Mouse (Mus musculus) midbrain, embryonic 12.5 days (tissue): ENCODE measurements at regions not wholly inside any gene's neighbourhood (a gene's known extent, or its start where the extent isn't known, plus 50 kb on each side); places are given as distances from the start of the nearest gene placed in this dataset.

Experiments
- ATAC-seq: fragments of 200-750 bp; cut with Nextera tagmentation; 2 replicates; pipeline ENCODE4 v1.8.0; 2017; ENCODE audit warnings: low read depth, moderate TSS enrichment, moderate library complexity; ENCODE audit not compliant: low FRiP score
- H3K27ac ChIP-seq: fragments of 300-500 bp; sonication (generic); replicated peaks from 2 replicates; pipeline ENCODE4 v1.5.1; 2016; ENCODE audit warnings: mild to moderate bottlenecking
- H3K27me3 ChIP-seq: fragments of 300-500 bp; sonication (generic); 2 replicates; pipeline ENCODE4 v1.6.1; 2016; ENCODE audit warnings: mild to moderate bottlenecking
- H3K36me3 ChIP-seq: fragments of 300-500 bp; sonication (generic); 2 replicates; pipeline ENCODE4 v1.6.1; 2016
- H3K4me1 ChIP-seq: fragments of 300-500 bp; sonication (generic); 2 replicates; pipeline ENCODE4 v1.6.1; 2016
- H3K4me2 ChIP-seq: fragments of 300-500 bp; sonication (generic); replicated peaks from 2 replicates; pipeline ENCODE4 v1.6.1; 2016; ENCODE audit warnings: mild to moderate bottlenecking, moderate library complexity
- H3K4me3 ChIP-seq: fragments of 300-500 bp; sonication (generic); 2 replicates; pipeline ENCODE4 v1.5.1; 2016; ENCODE audit warnings: mild to moderate bottlenecking
- H3K9ac ChIP-seq: fragments of 300-500 bp; sonication (generic); replicated peaks from 2 replicates; pipeline ENCODE4 v1.6.1; 2016; ENCODE audit warnings: mild to moderate bottlenecking, moderate library complexity
- H3K9me3 ChIP-seq: fragments of 300-500 bp; sonication (generic); 2 replicates; pipeline ENCODE4 v1.6.1; 2016; ENCODE audit warnings: mild to moderate bottlenecking
- WGBS: fragments of 180-500 bp; shearing (Covaris S2); methylation state at CpG from one replicate; pipeline ENCODE4 v1.1.7; 2016; 5-methylcytosine and 5-hydroxymethylcytosine counted together

GRCm38 (mm10) chr17:68176611-68177165 is 96.9 kb upstream of the L3mbtl4 start:
- Histone ChIP-seq H3K4me3 (no peak overlapping the region), H3K9me3 (no peaks in the 10 kb centered on the region), H3K36me3 (no peaks in the 10 kb centered on the region), H3K9ac (no peak overlapping the region), H3K4me1 (no peaks in the 10 kb centered on the region), H3K4me2 (no peak overlapping the region), H3K27me3 (no peaks in the 10 kb centered on the region), H3K27ac (no peak overlapping the region)
- 0 out of 2 replicates have a peak, but pooled peaks have one; percentile 52 for ATAC-seq
- 70% methylated on average over 9 of the region's 9 CpGs for WGBS

- H3K4me2 ChIP-seq: no peak overlapping the region
- no peak for ATAC-seq
- WGBS: 29% methylated on average over 2 of the region's 2 CpGs
- no peaks in the 10 kb centered on the region for H3K27me3 ChIP-seq
- no peak overlapping the region for H3K9ac ChIP-seq
- no peaks in the 10 kb centered on the region for H3K9me3 ChIP-seq
- H3K4me1 ChIP-seq: no peaks in the 10 kb centered on the region
- H3K36me3 ChIP-seq: no peaks in the 10 kb centered on the region
- H3K4me3 ChIP-seq: no peak overlapping the region
- H3K27ac ChIP-seq: no peak overlapping the region
Observed at GRCm38 (mm10) chr17:68177835-68178234, 95.8 kb upstream of the L3mbtl4 start.

DNA sequence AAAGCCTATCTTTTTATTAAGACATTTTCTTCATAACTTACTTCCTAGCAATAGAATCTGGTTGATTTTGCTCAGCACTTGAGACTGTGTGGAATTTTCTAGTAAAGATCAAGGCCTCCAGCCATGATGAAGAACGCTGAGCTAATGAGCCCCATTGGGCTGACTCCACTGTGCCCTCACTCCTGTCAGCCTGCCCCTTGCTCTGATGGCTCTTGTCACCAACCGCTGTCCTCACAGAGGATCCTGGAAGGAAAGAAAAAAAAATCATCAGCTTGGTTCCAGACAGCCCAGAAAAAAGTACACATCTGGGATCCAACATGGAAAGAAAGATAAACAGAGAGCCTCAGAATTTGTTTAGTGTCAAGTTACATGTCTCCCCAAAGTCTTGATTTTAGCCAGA is 88.2 kb upstream of the L3mbtl4 start:
- no peak overlapping the region for H3K4me2 ChIP-seq

DNA sequence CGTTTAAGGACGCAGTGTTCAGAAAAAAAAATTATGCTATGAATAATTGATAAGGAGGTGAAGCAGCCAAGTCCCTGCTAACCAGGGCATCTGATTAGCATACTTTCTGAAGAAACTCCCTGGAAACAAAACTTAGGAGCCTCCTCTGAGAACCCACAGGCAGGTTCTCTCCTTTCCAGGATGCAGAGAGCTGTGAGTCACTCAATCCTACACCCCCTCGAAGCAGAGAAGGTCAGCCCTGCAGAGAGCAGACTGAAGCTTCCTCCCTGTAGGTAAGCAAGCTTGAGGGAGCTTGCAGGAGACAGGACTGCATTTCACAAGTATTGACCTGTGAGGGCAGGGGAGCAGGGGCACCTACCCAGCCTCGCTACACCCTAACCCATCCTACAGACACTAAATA is 83.7 kb upstream of the L3mbtl4 start:
- no peaks in the 10 kb centered on the region for H3K27me3 ChIP-seq
- no peaks in the 10 kb centered on the region for H3K9me3 ChIP-seq
- no peak overlapping the region for H3K27ac ChIP-seq
- ATAC-seq: no peak
- H3K9ac ChIP-seq: no peak overlapping the region
- H3K4me2 ChIP-seq: no peak overlapping the region
- H3K4me1 ChIP-seq: no peaks in the 10 kb centered on the region
- 86% methylated on average over 4 of the region's 4 CpGs for WGBS
- H3K36me3 ChIP-seq: no peaks in the 10 kb centered on the region
- H3K4me3 ChIP-seq: no peak overlapping the region

More for the DNA sequence above, 88.2 kb upstream of the L3mbtl4 start:
- Histone ChIP-seq H3K9me3 (no peaks in the 10 kb centered on the region), H3K4me1 (no peaks in the 10 kb centered on the region), H3K27me3 (no peaks in the 10 kb centered on the region), H3K9ac (no peak overlapping the region), H3K4me3 (no peak overlapping the region), H3K27ac (no peak overlapping the region), H3K36me3 (no peaks in the 10 kb centered on the region)
- ATAC-seq: no peak
- 76% methylated on average over 2 of the region's 2 CpGs for WGBS

DNA sequence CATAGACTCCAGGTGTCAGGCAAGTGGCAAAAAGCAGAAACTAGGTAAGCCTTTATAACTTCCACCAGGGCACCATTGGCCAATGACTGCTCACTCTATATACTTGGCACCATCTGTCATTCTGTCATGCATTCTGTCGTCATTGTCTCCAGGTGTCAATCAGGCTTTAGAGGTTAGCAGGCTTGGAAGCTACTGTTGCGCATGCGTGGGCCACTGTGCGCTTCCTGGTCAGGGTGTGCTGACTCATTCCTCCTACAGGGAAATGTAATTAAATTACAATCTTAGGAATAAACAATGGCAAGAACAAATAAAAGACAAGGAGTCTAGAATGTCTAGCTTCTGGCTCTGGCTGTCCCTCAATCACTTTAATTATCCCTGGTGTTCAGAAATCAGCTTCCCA is 68.1 kb upstream of the L3mbtl4 start:
- no peaks in the 10 kb centered on the region for H3K27me3 ChIP-seq
- H3K4me1 ChIP-seq: peaks cover 2% of the 10 kb centered on the region; the same call in 1 of the 2 replicates
- WGBS: 80% methylated on average over 4 of the region's 4 CpGs
- H3K9ac ChIP-seq: no peak overlapping the region
- H3K9me3 ChIP-seq: no peaks in the 10 kb centered on the region
- H3K27ac ChIP-seq: no peak overlapping the region
- no peak for ATAC-seq
- H3K4me3 ChIP-seq: no peak overlapping the region
- no peak overlapping the region for H3K4me2 ChIP-seq
- H3K36me3 ChIP-seq: no peaks in the 10 kb centered on the region

DNA sequence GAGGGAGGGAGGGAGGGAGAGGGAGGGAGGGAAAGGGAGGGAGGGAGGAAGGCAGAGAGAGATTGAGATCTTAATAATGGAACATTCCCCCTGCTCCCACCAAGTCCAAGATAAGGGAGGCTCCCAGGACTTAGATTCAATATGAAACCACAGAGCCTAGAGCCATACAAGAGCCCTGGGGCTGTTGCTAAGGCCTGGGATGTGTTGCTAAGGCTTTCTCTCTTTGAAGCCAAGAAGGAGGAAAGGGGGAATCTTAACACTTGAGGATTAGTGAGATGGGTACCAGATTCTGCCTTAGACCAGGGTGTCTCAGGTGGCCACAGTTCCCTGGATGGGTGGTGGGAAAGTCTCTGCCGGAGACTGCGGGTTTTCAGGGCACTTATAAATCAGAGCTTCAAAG is 64.8 kb upstream of the L3mbtl4 start:
- no peaks in the 10 kb centered on the region for H3K36me3 ChIP-seq
- WGBS: 58% methylated on average over 2 of the region's 2 CpGs
- ATAC-seq: peak; percentile 48
- no peak overlapping the region for H3K9ac ChIP-seq
- peaks cover 8% of the 10 kb centered on the region; the same call in 1 of the 2 replicates for H3K4me1 ChIP-seq
- H3K27me3 ChIP-seq: no peaks in the 10 kb centered on the region
- no peaks in the 10 kb centered on the region for H3K9me3 ChIP-seq
- no peak overlapping the region for H3K4me2 ChIP-seq
- H3K27ac ChIP-seq: no peak overlapping the region
- no peak overlapping the region for H3K4me3 ChIP-seq

GRCm38 (mm10) chr17:68210313-68211254 is 63.0 kb upstream of the L3mbtl4 start:
- no peak overlapping the region for H3K4me3 ChIP-seq
- peak; percentile 80 for ATAC-seq
- no peaks in the 10 kb centered on the region for H3K27me3 ChIP-seq
- H3K27ac ChIP-seq: no peak overlapping the region
- peaks cover 8% of the 10 kb centered on the region; the same call in 1 of the 2 replicates for H3K4me1 ChIP-seq
- peak overlapping the region; percentile 27; the same call in 1 of the 2 replicates for H3K4me2 ChIP-seq
- no peaks in the 10 kb centered on the region for H3K9me3 ChIP-seq
- H3K9ac ChIP-seq: no peak overlapping the region
- no peaks in the 10 kb centered on the region for H3K36me3 ChIP-seq
- 29% methylated on average over 14 of the region's 14 CpGs for WGBS

- Histone ChIP-seq H3K27me3 (no peaks in the 10 kb centered on the region), H3K9ac (no peak overlapping the region), H3K9me3 (no peaks in the 10 kb centered on the region), H3K4me1 (no peaks in the 10 kb centered on the region), H3K4me2 (no peak overlapping the region), H3K36me3 (no peaks in the 10 kb centered on the region), H3K4me3 (no peak overlapping the region), H3K27ac (no peak overlapping the region)
- 89% methylated on average over 4 of the region's 4 CpGs for WGBS
- ATAC-seq: no peak
Observed at GRCm38 (mm10) chr17:68218246-68218645, 55.4 kb upstream of the L3mbtl4 start.

DNA sequence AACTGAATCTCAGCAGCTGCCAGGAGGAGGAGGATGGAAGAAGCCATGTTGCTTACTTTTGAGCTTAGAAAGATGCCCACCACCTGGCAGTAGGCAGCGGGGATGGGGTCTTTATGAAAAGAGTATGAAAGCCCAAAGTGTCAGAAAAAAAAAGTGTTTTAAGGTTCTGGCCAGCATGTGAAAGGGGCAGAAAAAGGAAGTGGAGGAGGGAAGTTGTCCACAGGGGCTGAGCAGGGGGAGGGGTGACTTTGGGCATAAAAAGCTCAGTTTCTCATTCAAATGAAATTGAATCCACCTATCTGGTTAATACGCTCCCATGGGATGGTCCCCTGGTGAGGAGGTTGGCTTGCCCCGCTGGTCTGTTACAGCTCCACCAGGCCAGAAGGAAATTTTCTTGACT is 50.4 kb upstream of the L3mbtl4 start:
- no peaks in the 10 kb centered on the region for H3K27me3 ChIP-seq
- no peaks in the 10 kb centered on the region for H3K36me3 ChIP-seq
- no peak for ATAC-seq
- no peaks in the 10 kb centered on the region for H3K4me1 ChIP-seq
- 72% methylated on average over 3 of the region's 3 CpGs for WGBS
- H3K9me3 ChIP-seq: no peaks in the 10 kb centered on the region
- H3K9ac ChIP-seq: no peak overlapping the region
- no peak overlapping the region for H3K4me3 ChIP-seq
- no peak overlapping the region for H3K27ac ChIP-seq
- no peak overlapping the region for H3K4me2 ChIP-seq
